Mouse (Mus musculus) heart, embryonic 16.5 days (tissue): Measurements from ENCODE around the gene Mpst. TPM values are rescaled to one million over a fixed set of nuclear protein-coding genes. Genes with fewer than 3 reads are reported as not detected.

Source experiments
- ATAC-seq: fragments of 200-750 bp; cut with Nextera tagmentation; replicated peaks from 2 replicates; pipeline ENCODE4 v1.8.0; 2017; ENCODE audit warnings: moderate number of reproducible peaks; ENCODE audit not compliant: insufficient read depth, low FRiP score; ENCODE audit errors: extremely low read depth
- H3K27ac ChIP-seq: fragments of 300-500 bp; sonication (generic); 2 replicates; pipeline ENCODE4 v1.5.1; 2014; ENCODE audit warnings: mild to moderate bottlenecking, low read length, control low read depth, moderate library complexity
- H3K27me3 ChIP-seq: fragments of 300-500 bp; sonication (generic); 2 replicates; pipeline ENCODE4 v1.6.1; 2014; ENCODE audit warnings: low read length, mixed read lengths; ENCODE audit not compliant: control insufficient read depth, insufficient read depth
- H3K36me3 ChIP-seq: fragments of 300-500 bp; sonication (generic); 2 replicates; pipeline ENCODE4 v1.6.1; 2014; ENCODE audit not compliant: control insufficient read depth, insufficient read depth
- H3K4me1 ChIP-seq: fragments of 300-500 bp; sonication (generic); 2 replicates; pipeline ENCODE4 v1.6.1; 2014; ENCODE audit warnings: low read length, mixed read lengths; ENCODE audit not compliant: control insufficient read depth, insufficient read depth
- H3K4me2 ChIP-seq: fragments of 300-500 bp; sonication (generic); 2 replicates; pipeline ENCODE4 v1.6.1; 2014; ENCODE audit warnings: low read depth, mild to moderate bottlenecking, control low read depth, low read length
- H3K4me3 ChIP-seq: fragments of 300-500 bp; sonication (generic); 2 replicates; pipeline ENCODE4 v1.5.1; 2014; ENCODE audit warnings: mild to moderate bottlenecking, control low read depth, low read length
- H3K9ac ChIP-seq: fragments of 300-500 bp; sonication (generic); 2 replicates; pipeline ENCODE4 v1.6.1; 2014; ENCODE audit warnings: low read length, control low read depth
- H3K9me3 ChIP-seq: fragments of 300-500 bp; sonication (generic); replicated peaks from 2 replicates; pipeline ENCODE4 v1.6.1; 2016; ENCODE audit warnings: low read length; ENCODE audit not compliant: control insufficient read depth
- WGBS: fragments of 180-500 bp; shearing (Covaris S2); extraction: QIAGEN DNeasy Blood & Tissue Kit; methylation state at CpG from one replicate; pipeline ENCODE4 v1.1.7; 2014; 5-methylcytosine and 5-hydroxymethylcytosine counted together
- polyA plus RNA-seq: library from polyadenylated mRNA; unstranded; fragments of >200 nt; fragmentation: Nextera tagmentation; extraction: Ambion mirVana; gene quantifications from 2 replicates; pipeline ENCODE4 v1.2.1, GENCODE M21; 2015

Gene Mpst
- polyA plus RNA-seq, 1 experiment from 2014 or later, result 2.1 TPM

DNA sequence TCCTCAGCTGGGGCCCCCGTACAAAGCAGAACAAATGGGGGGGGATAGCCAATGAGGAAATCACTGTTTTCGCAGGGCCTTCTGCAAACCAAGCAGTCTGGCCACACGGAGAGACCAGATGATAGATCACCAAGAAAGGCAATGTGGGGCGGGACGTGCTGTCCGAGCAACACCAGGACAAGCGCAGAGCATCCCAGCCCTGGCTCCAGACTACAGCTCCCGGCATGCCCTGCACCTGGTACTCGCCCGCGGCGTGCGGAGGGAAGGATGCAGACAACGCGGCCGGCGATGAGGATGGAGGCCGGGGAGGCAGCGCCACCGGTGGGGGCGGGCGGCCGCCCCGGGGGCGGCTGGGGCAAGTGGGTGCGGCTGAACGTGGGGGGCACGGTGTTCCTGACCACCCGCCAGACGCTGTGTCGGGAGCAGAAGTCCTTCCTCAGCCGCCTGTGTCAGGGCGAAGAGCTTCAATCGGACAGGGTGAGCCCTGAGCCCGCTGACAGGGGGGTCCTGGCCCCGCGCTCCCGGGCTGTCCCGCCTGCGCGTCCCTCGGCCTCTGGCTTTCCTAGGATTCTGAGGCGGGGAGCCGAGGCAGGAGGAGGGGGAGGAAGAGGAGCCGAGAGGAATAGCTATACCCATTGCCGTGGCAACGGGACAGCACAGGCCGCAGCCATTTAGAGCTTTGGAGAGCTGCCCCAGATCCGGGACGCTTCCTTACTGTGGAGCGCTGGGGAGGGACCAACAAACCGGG lies 22.3 kb downstream of the Mpst start, which contains the start of gene Kctd17:
Kctd17 (plus strand) TSS at position 174 of the 748 bp plus-strand sequence.
- WGBS, result 1% methylated on average over 52 of the region's 52 CpGs
- ATAC-seq, result peak; percentile 77
- peak within 1 kb of the TSS; percentile 65 for H3K27ac ChIP-seq

DNA sequence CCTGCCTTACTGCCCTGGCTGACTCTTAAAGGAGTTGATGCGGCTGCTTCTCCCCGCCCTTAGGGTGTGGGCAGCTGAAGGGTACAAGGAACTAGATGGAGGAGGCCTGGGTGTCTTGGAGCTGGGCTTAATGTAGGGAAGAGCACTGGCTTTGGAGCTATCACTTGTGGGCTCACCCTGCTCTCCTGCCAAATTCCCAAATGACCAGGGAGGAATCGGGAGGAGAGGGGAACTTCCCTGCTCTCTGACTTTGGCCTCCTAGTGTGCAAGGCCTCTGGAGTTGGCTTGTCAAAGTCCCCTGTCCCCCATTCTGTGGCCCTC lies 22.9 kb downstream of the Mpst start:
- Histone ChIP-seq H3K9ac (peak overlapping the region; percentile 70), H3K4me1 (peaks cover 7% of the 10 kb centered on the region; the same call in 1 of the 2 replicates), H3K36me3 (no peaks in the 10 kb centered on the region; the same call in 1 of the 2 replicates), H3K4me2 (peak overlapping the region; percentile 83), H3K9me3 (no peaks in the 10 kb centered on the region), H3K27me3 (no peaks in the 10 kb centered on the region), H3K4me3 (peak overlapping the region; percentile 66), H3K27ac (peak overlapping the region; percentile 65)
- ATAC-seq, result no peak; the same call in 1 of the 2 replicates
- WGBS, result 28% methylated on average over 3 of the region's 3 CpGs

More for the DNA sequence above, 22.3 kb downstream of the Mpst start, which contains the start of gene Kctd17:
- Histone ChIP-seq H3K4me1 (peaks cover 7% of the 10 kb centered on the region; the same call in 1 of the 2 replicates), H3K9me3 (no peaks in the 10 kb centered on the region), H3K4me2 (peak within 1 kb of the TSS; percentile 83), H3K4me3 (peak within 1 kb of the TSS; percentile 66), H3K36me3 (no peaks in the 10 kb centered on the region; the same call in 1 of the 2 replicates), H3K27me3 (no peaks in the 10 kb centered on the region), H3K9ac (peak within 1 kb of the TSS; percentile 70)

DNA sequence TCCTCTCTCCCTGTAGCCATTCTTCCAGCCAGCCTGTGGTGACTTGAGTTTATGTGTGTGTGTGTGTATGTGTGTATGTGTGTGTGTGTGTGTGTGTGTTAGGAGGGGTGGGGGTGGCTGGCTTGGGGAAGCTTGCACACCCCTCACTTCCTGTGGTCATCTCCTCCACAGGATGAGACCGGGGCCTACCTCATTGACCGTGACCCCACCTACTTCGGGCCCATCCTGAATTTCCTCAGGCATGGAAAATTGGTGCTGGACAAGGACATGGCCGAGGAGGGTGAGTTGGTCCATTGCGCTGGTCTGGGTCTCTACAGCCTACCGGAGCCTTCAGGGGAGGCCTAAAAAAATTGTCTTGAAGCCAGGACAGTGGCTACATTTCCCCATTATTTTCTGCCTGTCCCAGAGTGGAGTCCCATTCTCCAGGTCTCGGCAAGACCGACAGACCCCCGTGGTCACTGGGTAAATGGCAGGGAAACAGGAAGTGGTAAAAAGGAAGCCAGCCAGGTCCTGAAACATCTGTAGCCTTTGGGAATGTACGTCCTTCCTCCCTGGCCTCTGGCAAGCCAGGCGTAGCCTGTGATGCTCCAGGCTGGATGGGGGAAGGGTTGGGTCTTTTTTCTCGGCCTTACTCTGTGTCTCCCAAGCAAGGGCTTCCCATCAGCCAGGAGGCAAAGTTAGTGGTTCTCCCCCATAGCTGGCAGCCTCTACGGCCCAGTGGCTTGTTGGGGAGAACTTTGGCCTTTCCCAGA lies 23.8 kb downstream of the Mpst start:
- peak overlapping the region; percentile 65 for H3K27ac ChIP-seq
- peak overlapping the region; percentile 83 for H3K4me2 ChIP-seq
- H3K36me3 ChIP-seq, result no peaks in the 10 kb centered on the region; the same call in 1 of the 2 replicates
- ATAC-seq, result 0 out of 2 replicates have a peak, but pooled peaks have one; percentile 19
- H3K9ac ChIP-seq, result no peak overlapping the region
- WGBS, result 70% methylated on average over 13 of the region's 13 CpGs
- H3K4me3 ChIP-seq, result peak overlapping the region; percentile 66; the same call in 1 of the 2 replicates
- H3K9me3 ChIP-seq, result no peaks in the 10 kb centered on the region
- H3K27me3 ChIP-seq, result no peaks in the 10 kb centered on the region
- peaks cover 7% of the 10 kb centered on the region; the same call in 1 of the 2 replicates for H3K4me1 ChIP-seq

DNA sequence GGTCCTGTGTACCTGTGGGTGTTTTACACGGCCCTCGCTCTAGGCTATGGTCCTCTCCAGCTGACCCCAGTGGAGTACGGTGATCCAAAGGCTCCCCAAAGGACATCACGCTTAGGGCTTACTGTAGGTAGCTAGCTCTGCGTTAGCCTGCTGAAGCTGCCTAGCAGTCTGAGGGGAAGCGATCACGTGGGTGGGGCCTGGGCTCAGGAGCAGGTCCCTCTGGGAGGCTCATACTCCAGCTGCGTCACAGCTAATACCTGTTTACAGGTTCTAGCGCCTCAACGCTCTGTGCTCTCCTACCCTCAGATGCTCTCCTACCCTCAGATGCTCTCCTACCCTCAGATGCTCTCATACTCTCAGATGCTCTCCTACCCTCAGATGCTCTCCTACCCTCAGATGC lies 24.7 kb downstream of the Mpst start:
- no peaks in the 10 kb centered on the region; the same call in 1 of the 2 replicates for H3K36me3 ChIP-seq
- H3K4me3 ChIP-seq, result no peak overlapping the region
- H3K4me1 ChIP-seq, result peaks cover 10% of the 10 kb centered on the region
- no peak for ATAC-seq
- no peak overlapping the region for H3K4me2 ChIP-seq
- WGBS, result 81% methylated on average over 10 of the region's 10 CpGs
- no peak overlapping the region for H3K9ac ChIP-seq
- H3K9me3 ChIP-seq, result no peaks in the 10 kb centered on the region
- H3K27me3 ChIP-seq, result no peaks in the 10 kb centered on the region
- 0 out of 2 replicates have a peak overlapping the region, but pooled peaks have one; percentile 56 for H3K27ac ChIP-seq

DNA sequence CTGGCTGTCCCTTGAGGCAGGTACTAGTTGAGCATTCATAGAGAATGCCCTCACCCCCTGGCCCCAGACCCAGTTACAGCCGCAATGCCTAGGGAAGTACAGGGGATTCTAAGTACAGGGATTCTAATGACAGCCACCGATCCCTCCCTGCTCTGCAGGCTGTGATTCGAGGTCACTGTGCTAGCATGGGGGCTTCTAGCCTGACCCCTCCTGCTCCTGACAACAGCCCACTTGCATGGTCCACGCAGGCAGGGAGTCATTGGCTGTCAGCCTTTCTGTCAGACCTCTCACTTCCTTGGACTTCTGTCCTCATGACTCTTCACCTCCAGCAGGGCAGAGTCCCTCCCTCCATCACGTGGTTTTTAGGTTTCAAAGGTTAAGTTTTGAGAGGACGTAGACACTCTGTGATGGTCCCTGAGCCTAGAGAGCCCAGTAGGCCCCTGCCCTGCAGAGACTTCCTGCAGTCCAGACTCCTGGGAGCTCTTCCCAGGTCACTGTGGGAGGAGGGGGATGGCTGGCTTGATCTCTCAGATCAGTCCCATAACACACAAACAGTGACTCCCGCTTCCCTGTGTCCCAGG lies 25.4 kb downstream of the Mpst start:
- Histone ChIP-seq H3K4me2 (no peak overlapping the region), H3K9ac (no peak overlapping the region), H3K4me1 (peaks cover 10% of the 10 kb centered on the region), H3K27me3 (0 out of 2 replicates have a peak, but pooled peaks cover 3% of the 10 kb centered on the region), H3K4me3 (no peak overlapping the region), H3K27ac (no peak overlapping the region), H3K9me3 (no peaks in the 10 kb centered on the region), H3K36me3 (no peaks in the 10 kb centered on the region; the same call in 1 of the 2 replicates)
- ATAC-seq, result no peak
- 80% methylated on average over 7 of the region's 7 CpGs for WGBS

DNA sequence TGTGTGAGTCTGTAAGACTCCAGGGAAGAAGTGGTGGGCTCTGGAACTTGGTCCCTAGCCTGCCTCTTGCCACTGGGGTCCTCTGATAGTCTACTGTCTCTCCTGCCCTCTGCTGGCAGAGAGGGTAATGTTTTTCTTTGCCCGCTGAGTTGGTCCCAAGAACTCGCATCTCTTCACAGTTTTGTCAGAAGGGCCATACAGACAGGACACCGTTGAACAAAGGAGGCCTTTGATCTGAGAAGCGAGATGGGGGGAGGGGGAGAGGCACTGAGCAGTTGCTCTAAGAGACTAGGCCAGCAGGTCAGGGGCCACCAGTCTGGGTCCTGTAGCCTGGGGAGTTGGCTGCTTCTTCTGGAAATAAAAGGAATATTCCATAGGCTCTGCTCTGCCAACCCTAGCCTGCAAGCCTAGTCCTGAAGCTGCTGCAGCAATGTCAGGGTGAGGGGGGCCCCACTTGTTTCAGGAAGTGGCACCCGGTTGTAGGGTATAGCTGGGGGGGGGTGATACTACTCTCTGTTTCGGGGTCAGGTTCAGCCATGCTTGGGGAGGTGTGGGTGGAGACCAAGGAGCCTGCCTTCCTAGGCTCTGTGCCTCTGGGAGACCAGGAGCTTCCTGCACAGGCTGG lies 28.8 kb downstream of the Mpst start:
- 44% methylated on average over 6 of the region's 6 CpGs for WGBS
- no peak overlapping the region for H3K4me2 ChIP-seq
- ATAC-seq, result no peak
- H3K27me3 ChIP-seq, result 0 out of 2 replicates have a peak, but pooled peaks cover 3% of the 10 kb centered on the region
- no peaks in the 10 kb centered on the region for H3K9me3 ChIP-seq
- no peak overlapping the region for H3K27ac ChIP-seq
- H3K4me1 ChIP-seq, result peaks cover 24% of the 10 kb centered on the region
- no peak overlapping the region for H3K4me3 ChIP-seq
- no peak overlapping the region for H3K9ac ChIP-seq
- H3K36me3 ChIP-seq, result no peaks in the 10 kb centered on the region; the same call in 1 of the 2 replicates

DNA sequence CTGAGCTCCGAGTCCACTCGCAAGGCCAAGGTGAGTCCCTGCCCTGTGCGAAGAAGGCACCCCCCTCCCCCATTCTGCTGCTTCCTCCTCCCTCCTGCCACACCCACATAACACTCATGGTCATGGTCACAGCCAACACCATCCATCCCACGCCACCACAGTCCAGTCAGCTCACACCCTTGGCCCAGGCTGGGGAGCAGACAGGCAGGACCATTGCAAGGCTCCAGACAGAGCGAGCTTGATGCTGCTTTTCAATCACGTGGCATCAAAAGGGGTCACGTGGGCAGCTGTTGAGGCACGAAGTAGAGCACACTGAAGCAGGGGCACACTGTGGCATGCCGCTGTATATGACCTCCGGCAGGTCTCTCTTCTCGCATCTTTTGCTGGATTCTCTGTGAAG lies 29.5 kb downstream of the Mpst start:
- Histone ChIP-seq H3K9ac (no peak overlapping the region), H3K36me3 (no peaks in the 10 kb centered on the region)

DNA sequence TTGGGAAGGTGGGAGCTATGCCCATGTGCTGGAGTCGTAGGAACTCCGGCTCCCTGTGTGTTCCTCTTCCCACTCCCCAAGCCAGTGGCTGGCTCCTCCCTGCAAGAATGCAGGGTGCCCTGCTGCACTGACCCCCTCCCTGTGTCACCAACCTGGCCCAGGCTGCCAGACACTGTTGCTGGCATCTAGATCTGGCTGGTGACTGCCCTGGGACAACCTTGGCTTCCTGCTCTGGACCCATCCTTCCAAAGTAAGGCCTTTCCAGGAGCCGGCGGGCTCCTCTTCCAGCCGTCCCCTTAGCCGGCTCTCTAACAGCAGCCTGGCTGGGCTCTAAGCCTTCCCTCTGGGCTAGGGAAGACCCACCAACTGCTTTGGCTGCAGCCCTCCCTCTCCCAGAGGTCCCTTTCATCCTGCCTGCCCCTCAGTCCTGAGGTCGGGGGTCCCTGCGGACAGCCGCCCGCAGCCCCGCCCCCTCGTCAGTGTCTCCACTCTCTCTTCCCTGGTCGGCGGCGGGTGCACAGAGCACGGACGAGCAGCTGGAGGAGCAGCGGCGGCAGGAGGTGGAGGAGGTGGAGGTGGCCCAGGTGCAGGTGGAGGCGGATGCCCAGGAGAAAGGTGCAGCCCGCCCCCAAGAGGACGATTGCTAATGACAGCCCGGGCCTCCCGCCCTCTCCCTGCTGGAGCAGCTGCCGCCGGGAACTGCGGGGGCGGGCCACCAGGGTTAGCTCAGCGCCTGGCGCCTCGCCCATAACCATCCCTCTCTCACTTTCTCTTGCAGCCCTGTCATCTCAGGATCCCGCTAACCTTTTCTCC lies 30.4 kb downstream of the Mpst start:
- Histone ChIP-seq H3K36me3 (no peaks in the 10 kb centered on the region), H3K27ac (peak overlapping the region; percentile 82; the same call in 1 of the 2 replicates)
- WGBS, result 13% methylated on average over 32 of the region's 32 CpGs

More for the DNA sequence above, 29.5 kb downstream of the Mpst start:
- Histone ChIP-seq H3K4me1 (peaks cover 24% of the 10 kb centered on the region), H3K4me2 (no peak overlapping the region), H3K27ac (no peak overlapping the region), H3K4me3 (no peak overlapping the region), H3K9me3 (no peaks in the 10 kb centered on the region), H3K27me3 (0 out of 2 replicates have a peak, but pooled peaks cover 3% of the 10 kb centered on the region)
- ATAC-seq, result no peak
- 87% methylated on average over 11 of the region's 11 CpGs for WGBS

More for the DNA sequence above, 30.4 kb downstream of the Mpst start:
- peak overlapping the region; percentile 72 for H3K4me2 ChIP-seq
- 0 out of 2 replicates have a peak, but pooled peaks cover 3% of the 10 kb centered on the region for H3K27me3 ChIP-seq
- peak; percentile 61 for ATAC-seq
- peak overlapping the region; percentile 67 for H3K9ac ChIP-seq
- H3K4me1 ChIP-seq, result peaks cover 24% of the 10 kb centered on the region
- peak overlapping the region; percentile 47 for H3K4me3 ChIP-seq
- no peaks in the 10 kb centered on the region for H3K9me3 ChIP-seq
